Mouse (Mus musculus) E14TG2a.4 (cell line): ENCODE results near the gene Ralb.

Experiments used
- CTCF ChIP-seq: conservative IDR thresholded peaks from 2 replicates; pipeline ENCODE4 v1.5.1; 2014; ENCODE audit warnings: low read length
- POU5F1 ChIP-seq: IDR thresholded peaks from 2 replicates; pipeline ENCODE4 v1.6.1; 2014; ENCODE audit warnings: low read length, borderline replicate concordance

DNA sequence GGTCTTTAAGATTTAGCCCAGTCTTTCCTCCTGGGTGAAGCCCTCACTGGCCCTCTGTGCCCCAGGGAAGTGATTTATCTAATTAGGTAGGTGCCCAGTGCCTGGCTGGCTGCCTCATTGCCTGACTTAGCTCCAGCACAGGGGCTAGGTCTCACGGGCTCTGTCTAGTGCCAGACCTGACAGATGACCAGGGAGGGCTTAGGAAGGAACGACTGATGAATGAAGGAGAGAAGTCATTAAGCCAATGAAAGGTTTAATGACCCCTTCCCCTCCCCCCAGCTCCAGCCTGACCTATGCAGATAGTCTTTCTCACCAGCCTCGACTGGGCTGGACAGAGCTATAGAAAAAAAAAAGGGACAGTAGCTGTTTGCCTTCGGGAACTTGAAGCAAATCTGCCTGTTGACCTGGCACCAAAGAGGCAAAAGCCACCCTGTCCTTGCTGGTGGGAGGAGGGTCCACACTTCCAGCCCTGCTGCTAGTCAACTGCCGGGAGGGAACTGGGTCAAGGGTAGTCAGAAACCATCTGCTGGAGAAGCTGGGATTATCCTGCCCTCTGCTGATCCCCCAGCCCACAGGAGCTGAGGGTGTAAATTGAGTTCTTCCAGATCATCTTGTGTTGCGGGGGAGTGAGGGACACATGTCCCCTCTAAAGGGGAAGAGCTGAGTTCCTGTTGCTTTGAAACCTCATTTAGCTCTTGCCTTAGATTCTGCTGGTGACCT, 80.3 kb downstream of the Ralb start:
- TF ChIP-seq CTCF, result no peak
- no peak for TF ChIP-seq POU5F1
